Mouse (Mus musculus) cortical plate, adult 2 months (tissue): Measurements from ENCODE around the gene Gm595.

ENCODE experiments used
- CTCF ChIP-seq: fragments of 200-500 bp; IDR thresholded peaks from 2 replicates; pipeline ENCODE4 v1.5.1; 2011; ENCODE audit warnings: mild to moderate bottlenecking, control low read depth, low read length; ENCODE audit not compliant: insufficient read depth; ENCODE audit errors: extremely low read depth
- POLR2A ChIP-seq: fragments of 200-500 bp; IDR thresholded peaks from 2 replicates; pipeline ENCODE4 v1.6.1; 2011; ENCODE audit warnings: mild to moderate bottlenecking, low read length, control low read depth; ENCODE audit not compliant: insufficient read depth; ENCODE audit errors: extremely low read depth

DNA sequence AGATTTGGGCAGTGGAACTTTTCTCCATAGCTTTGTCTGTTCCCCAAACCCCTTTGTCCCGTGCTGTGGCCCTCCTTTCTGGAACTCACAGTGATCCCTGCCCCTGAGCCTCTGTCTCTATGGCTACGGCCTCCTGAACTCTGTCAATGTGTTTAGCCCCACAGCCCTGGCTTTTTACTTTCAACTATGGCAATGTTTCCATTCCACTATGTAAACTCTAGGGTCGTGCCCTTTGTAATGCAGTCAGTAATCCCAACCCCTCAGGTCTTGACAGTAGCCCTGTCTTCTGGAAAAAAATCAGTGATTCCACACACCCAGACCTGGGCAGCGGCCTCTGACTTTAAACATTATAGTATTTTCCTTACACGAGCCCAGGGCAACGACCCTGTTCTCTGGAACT is 19.3 kb upstream of the Gm595 start:
- no peak for TF ChIP-seq CTCF
- TF ChIP-seq POLR2A, result no peak
